Mouse (Mus musculus): ENCODE results near the gene Cdh13. TPM values are rescaled to one million over a fixed set of nuclear protein-coding genes. Genes with fewer than 3 reads are reported as not detected.

The Cdh13 gene
- polyA plus RNA-seq, 1 experiment: 38.3 TPM

- Histone ChIP-seq H3K4me1 (ENCODE audit: control insufficient read depth, insufficient read depth, low read length) (no peaks in the 10 kb centered on the region), H3K27ac (ENCODE audit: insufficient read depth, low read length) (no peak overlapping the region), H3K4me3 (ENCODE audit: insufficient read depth, low read length) (no peak overlapping the region)
- TF ChIP-seq CTCF (IDR thresholded peaks at IDR 0.05; ENCODE audit: extremely low read depth, insufficient read depth, low read length) (no peak), POLR2A (IDR thresholded peaks at IDR 0.05; ENCODE audit: extremely low read depth, insufficient read depth, low read length) (no peak)
These were observed 280.5 kb downstream of the Cdh13 start for GRCm38 (mm10) chr8:118564024-118564423.

- TF ChIP-seq CTCF (IDR thresholded peaks at IDR 0.05; ENCODE audit: extremely low read depth, insufficient read depth, low read length): no peak
- TF ChIP-seq POLR2A (IDR thresholded peaks at IDR 0.05; ENCODE audit: extremely low read depth, insufficient read depth, low read length): no peak
- no peak overlapping the region for H3K4me3 ChIP-seq (ENCODE audit: insufficient read depth, low read length)
- H3K27ac ChIP-seq (ENCODE audit: insufficient read depth, low read length): no peak overlapping the region
- no peaks in the 10 kb centered on the region; the same call in 1 of the 2 replicates for H3K4me1 ChIP-seq (ENCODE audit: control insufficient read depth, insufficient read depth, low read length)
These were observed 281.7 kb downstream of the Cdh13 start for GRCm38 (mm10) chr8:118565186-118565585.

GRCm38 (mm10) chr8:118565887-118566747 is 282.6 kb downstream of the Cdh13 start:
- no peaks in the 10 kb centered on the region; the same call in 1 of the 2 replicates for H3K4me1 ChIP-seq (ENCODE audit: control insufficient read depth, insufficient read depth, low read length)
- no peak overlapping the region for H3K27ac ChIP-seq (ENCODE audit: insufficient read depth, low read length)
- TF ChIP-seq POLR2A (IDR thresholded peaks at IDR 0.05; ENCODE audit: extremely low read depth, insufficient read depth, low read length): no peak
- no peak for TF ChIP-seq CTCF (IDR thresholded peaks at IDR 0.05; ENCODE audit: extremely low read depth, insufficient read depth, low read length)
- no peak overlapping the region for H3K4me3 ChIP-seq (ENCODE audit: insufficient read depth, low read length)

GRCm38 (mm10) chr8:118569366-118569765 is 285.8 kb downstream of the Cdh13 start:
- TF ChIP-seq CTCF (IDR thresholded peaks at IDR 0.05; ENCODE audit: extremely low read depth, insufficient read depth, low read length) (no peak), POLR2A (IDR thresholded peaks at IDR 0.05; ENCODE audit: extremely low read depth, insufficient read depth, low read length) (no peak)
- Histone ChIP-seq H3K4me1 (ENCODE audit: control insufficient read depth, insufficient read depth, low read length) (no peaks in the 10 kb centered on the region; the same call in 1 of the 2 replicates), H3K4me3 (ENCODE audit: insufficient read depth, low read length) (no peak overlapping the region), H3K27ac (ENCODE audit: insufficient read depth, low read length) (no peak overlapping the region)

- TF ChIP-seq CTCF (IDR thresholded peaks at IDR 0.05; ENCODE audit: extremely low read depth, insufficient read depth, low read length): no peak
- TF ChIP-seq POLR2A (IDR thresholded peaks at IDR 0.05; ENCODE audit: extremely low read depth, insufficient read depth, low read length): no peak
- H3K4me3 ChIP-seq (ENCODE audit: insufficient read depth, low read length): no peak overlapping the region
- H3K27ac ChIP-seq (ENCODE audit: insufficient read depth, low read length): no peak overlapping the region
- H3K4me1 ChIP-seq (ENCODE audit: control insufficient read depth, insufficient read depth, low read length): no peaks in the 10 kb centered on the region
These were observed 297.7 kb downstream of the Cdh13 start for GRCm38 (mm10) chr8:118581256-118581655.

- no peak overlapping the region for H3K4me3 ChIP-seq (ENCODE audit: insufficient read depth, low read length)
- H3K4me1 ChIP-seq (ENCODE audit: control insufficient read depth, insufficient read depth, low read length): no peaks in the 10 kb centered on the region
- no peak for TF ChIP-seq POLR2A (IDR thresholded peaks at IDR 0.05; ENCODE audit: extremely low read depth, insufficient read depth, low read length)
- TF ChIP-seq CTCF (IDR thresholded peaks at IDR 0.05; ENCODE audit: extremely low read depth, insufficient read depth, low read length): no peak
- no peak overlapping the region for H3K27ac ChIP-seq (ENCODE audit: insufficient read depth, low read length)
These were observed 298.7 kb downstream of the Cdh13 start for GRCm38 (mm10) chr8:118582185-118582584.

GRCm38 (mm10) chr8:118587981-118588380 is 304.4 kb downstream of the Cdh13 start:
- H3K4me1 ChIP-seq (ENCODE audit: control insufficient read depth, insufficient read depth, low read length): no peaks in the 10 kb centered on the region
- no peak for TF ChIP-seq CTCF (IDR thresholded peaks at IDR 0.05; ENCODE audit: extremely low read depth, insufficient read depth, low read length)
- no peak for TF ChIP-seq POLR2A (IDR thresholded peaks at IDR 0.05; ENCODE audit: extremely low read depth, insufficient read depth, low read length)

GRCm38 (mm10) chr8:118596816-118597215 is 313.3 kb downstream of the Cdh13 start:
- Histone ChIP-seq H3K4me3 (ENCODE audit: insufficient read depth, low read length) (no peak overlapping the region), H3K27ac (ENCODE audit: insufficient read depth, low read length) (no peak overlapping the region), H3K4me1 (ENCODE audit: control insufficient read depth, insufficient read depth, low read length) (no peaks in the 10 kb centered on the region)
- TF ChIP-seq CTCF (IDR thresholded peaks at IDR 0.05; ENCODE audit: extremely low read depth, insufficient read depth, low read length) (no peak), POLR2A (IDR thresholded peaks at IDR 0.05; ENCODE audit: extremely low read depth, insufficient read depth, low read length) (no peak)

More at GRCm38 (mm10) chr8:118587981-118588380, 304.4 kb downstream of the Cdh13 start:
- H3K27ac ChIP-seq (ENCODE audit: insufficient read depth, low read length): no peak overlapping the region
- H3K4me3 ChIP-seq (ENCODE audit: insufficient read depth, low read length): no peak overlapping the region

- H3K4me1 ChIP-seq (ENCODE audit: control insufficient read depth, insufficient read depth, low read length): no peaks in the 10 kb centered on the region
- no peak overlapping the region for H3K27ac ChIP-seq (ENCODE audit: insufficient read depth, low read length)
- no peak overlapping the region for H3K4me3 ChIP-seq (ENCODE audit: insufficient read depth, low read length)
- TF ChIP-seq POLR2A (IDR thresholded peaks at IDR 0.05; ENCODE audit: extremely low read depth, insufficient read depth, low read length): no peak
- TF ChIP-seq CTCF (IDR thresholded peaks at IDR 0.05; ENCODE audit: extremely low read depth, insufficient read depth, low read length): no peak
These were observed 317.8 kb downstream of the Cdh13 start for GRCm38 (mm10) chr8:118601376-118601775.

GRCm38 (mm10) chr8:118602074-118602473 is 318.5 kb downstream of the Cdh13 start:
- TF ChIP-seq CTCF (IDR thresholded peaks at IDR 0.05; ENCODE audit: extremely low read depth, insufficient read depth, low read length): no peak
- no peak for TF ChIP-seq POLR2A (IDR thresholded peaks at IDR 0.05; ENCODE audit: extremely low read depth, insufficient read depth, low read length)
- Histone ChIP-seq H3K4me3 (ENCODE audit: insufficient read depth, low read length) (no peak overlapping the region), H3K4me1 (ENCODE audit: control insufficient read depth, insufficient read depth, low read length) (no peaks in the 10 kb centered on the region), H3K27ac (ENCODE audit: insufficient read depth, low read length) (no peak overlapping the region)

Measured in cortical plate, adult 2 months (tissue).